Mouse (Mus musculus) CH12.LX (cell line): ENCODE data around the gene Tgm3. TPM values are rescaled to one million over a fixed set of nuclear protein-coding genes. Genes with fewer than 3 reads are reported as not detected.

Experiments used
- DNase-seq: peaks from one replicate; pipeline ENCODE4 v3.0.0-alpha.2; 2013; ENCODE audit errors: extremely low read depth
- H3K27ac ChIP-seq: 2 replicates; pipeline ENCODE4 v1.5.1; 2012; ENCODE audit warnings: low read depth, mild to moderate bottlenecking, control low read depth, moderate library complexity; ENCODE audit not compliant: insufficient read depth
- H3K27me3 ChIP-seq: replicated peaks from 2 replicates; pipeline ENCODE3; 2012; ENCODE audit warnings: inconsistent platforms
- H3K36me3 ChIP-seq, 2 experiments: replicated peaks in 1 of 2; 2 replicates each; pipeline versions ENCODE3 to v1.6.1; 2012; ENCODE audit warnings: inconsistent platforms in 1 of 2, low read length in 1 of 2, mild to moderate bottlenecking in 1 of 2, mixed read lengths in 1 of 2, moderate library complexity in 1 of 2; ENCODE audit not compliant: control insufficient read depth in 1 of 2, insufficient read depth in 1 of 2
- H3K4me1 ChIP-seq, 2 experiments: 2 replicates each; pipeline ENCODE4 v1.6.1; 2012; ENCODE audit warnings: inconsistent platforms in 1 of 2, moderate library complexity in 1 of 2; ENCODE audit not compliant: insufficient read depth in 2 of 2, control insufficient read depth in 1 of 2
- H3K4me2 ChIP-seq: 2 replicates; pipeline ENCODE4 v1.6.1; 2012; ENCODE audit warnings: low read depth, mild to moderate bottlenecking, control low read depth; ENCODE audit not compliant: poor library complexity, insufficient read depth, severe bottlenecking
- H3K4me3 ChIP-seq, 3 experiments: fragments of 150-350 bp in 1 of 3; sonication (generic) in 1 of 3; replicated peaks in 1 of 3; 2 replicates each; pipeline versions ENCODE3 to v1.5.1; 2011 to 2012; ENCODE audit warnings: low read depth in 2 of 3, low read length in 2 of 3, mild to moderate bottlenecking in 2 of 3, moderate library complexity in 2 of 3, control low read depth in 1 of 3, improper control_type of control experiment in 1 of 3, inconsistent platforms in 1 of 3, mixed read lengths in 1 of 3; ENCODE audit not compliant: poor library complexity in 1 of 3
- H3K79me2 ChIP-seq: replicated peaks from 2 replicates; pipeline ENCODE4 v1.6.1; 2012; ENCODE audit warnings: mild to moderate bottlenecking, moderate library complexity; ENCODE audit not compliant: control insufficient read depth, poor library complexity, insufficient read depth, severe bottlenecking; ENCODE audit errors: extremely low read depth
- H3K9ac ChIP-seq: 2 replicates; pipeline ENCODE4 v1.6.1; 2012; ENCODE audit warnings: low read depth, mild to moderate bottlenecking, control low read depth, moderate library complexity; ENCODE audit not compliant: insufficient read depth
- H3K9me3 ChIP-seq: replicated peaks from 2 replicates; pipeline ENCODE3; 2012; ENCODE audit warnings: low read length, inconsistent platforms, mixed read lengths
- CHD2 ChIP-seq: IDR thresholded peaks from 2 replicates; pipeline ENCODE4 v1.6.1; 2011; ENCODE audit warnings: low read length, improper control_type of control experiment
- CTCF ChIP-seq, 2 experiments: IDR thresholded peaks in 1 of 2; conservative IDR thresholded peaks in 1 of 2; 2 replicates each; pipeline ENCODE4 v1.5.1; 2011 to 2012; ENCODE audit warnings: low read depth in 2 of 2, low read length in 2 of 2, improper control_type of control experiment in 1 of 2, inconsistent platforms in 1 of 2, mild to moderate bottlenecking in 1 of 2, moderate library complexity in 1 of 2
- E2F4 ChIP-seq: IDR thresholded peaks from 2 replicates; pipeline ENCODE4 v1.6.1; 2011; ENCODE audit warnings: low read depth, low read length, improper control_type of control experiment; ENCODE audit not compliant: insufficient replicate concordance
- HCFC1 ChIP-seq: IDR thresholded peaks from 2 replicates; pipeline ENCODE4 v1.6.1; 2012; ENCODE audit warnings: low read depth, mild to moderate bottlenecking, inconsistent platforms, low read length, improper control_type of control experiment
- IRF4 ChIP-seq: IDR thresholded peaks from 2 replicates; pipeline ENCODE4 v1.6.1; 2014; ENCODE audit warnings: low read depth, mild to moderate bottlenecking, inconsistent platforms, low read length, improper control_type of control experiment
- JUN ChIP-seq: IDR thresholded peaks from 2 replicates; pipeline ENCODE4 v1.6.1; 2011; ENCODE audit warnings: low read depth, mild to moderate bottlenecking, low read length, improper control_type of control experiment, moderate library complexity; ENCODE audit not compliant: insufficient read depth
- JUND ChIP-seq: conservative IDR thresholded peaks from 2 replicates; pipeline ENCODE4 v1.6.1; 2011; ENCODE audit warnings: low read depth, low read length, improper control_type of control experiment
- KAT2A ChIP-seq: IDR thresholded peaks from 2 replicates; pipeline ENCODE4 v1.6.1; 2012; ENCODE audit warnings: low read length, improper control_type of control experiment, inconsistent platforms; ENCODE audit not compliant: insufficient replicate concordance
- MAX ChIP-seq: IDR thresholded peaks from 2 replicates; pipeline ENCODE4 v1.6.1; 2011; ENCODE audit warnings: low read length, improper control_type of control experiment
- MYC ChIP-seq: IDR thresholded peaks from 2 replicates; pipeline ENCODE4 v1.6.1; 2011; ENCODE audit warnings: low read depth, mild to moderate bottlenecking, improper control_type of control experiment, low read length
- NELFE ChIP-seq: IDR thresholded peaks from 2 replicates; pipeline ENCODE4 v1.6.1; 2011; ENCODE audit warnings: low read depth, low read length, improper control_type of control experiment
- POLR2A ChIP-seq: IDR thresholded peaks from 2 replicates; pipeline ENCODE4 v1.6.1; 2011; ENCODE audit warnings: low read depth, mild to moderate bottlenecking, improper control_type of control experiment, low read length
- POLR2AphosphoS2 ChIP-seq: IDR thresholded peaks from 2 replicates; pipeline ENCODE4 v1.6.1; 2011; ENCODE audit warnings: low read depth, low read length, improper control_type of control experiment
- RAD21 ChIP-seq: IDR thresholded peaks from 2 replicates; pipeline ENCODE4 v1.6.1; 2011; ENCODE audit warnings: low read depth, mild to moderate bottlenecking, low read length, improper control_type of control experiment, moderate library complexity
- RCOR1 ChIP-seq: conservative IDR thresholded peaks from 2 replicates; pipeline ENCODE4 v1.6.1; 2012; ENCODE audit warnings: low read depth, mild to moderate bottlenecking, inconsistent platforms, low read length, improper control_type of control experiment
- SMC3 ChIP-seq: IDR thresholded peaks from 2 replicates; pipeline ENCODE4 v1.6.1; 2011; ENCODE audit warnings: low read depth, low read length, improper control_type of control experiment
- TBP ChIP-seq: conservative IDR thresholded peaks from 2 replicates; pipeline ENCODE4 v1.6.1; 2011; ENCODE audit warnings: low read depth, low read length, improper control_type of control experiment
- USF1 ChIP-seq: IDR thresholded peaks from 2 replicates; pipeline ENCODE4 v1.6.1; 2014; ENCODE audit warnings: low read depth, mild to moderate bottlenecking, inconsistent platforms, low read length, improper control_type of control experiment
- ZC3H11A ChIP-seq: IDR thresholded peaks from 2 replicates; pipeline ENCODE4 v1.6.1; 2012; ENCODE audit warnings: low read depth, mild to moderate bottlenecking, inconsistent platforms, low read length, improper control_type of control experiment
- ZKSCAN1 ChIP-seq: IDR thresholded peaks from 2 replicates; pipeline ENCODE4 v1.6.1; 2012; ENCODE audit warnings: low read depth, inconsistent platforms, low read length, improper control_type of control experiment, borderline replicate concordance
- ZMIZ1 ChIP-seq: IDR thresholded peaks from 2 replicates; pipeline ENCODE4 v1.6.1; 2012; ENCODE audit warnings: low read depth, mild to moderate bottlenecking, inconsistent platforms, low read length, improper control_type of control experiment
- dilution Hi-C: fragments of 300-500 bp; cut with MboI; formaldehyde crosslinking; loops from 2 replicates; pipeline ENCODE4 v1.14.3; 2020; ENCODE audit warnings: low sequenced_read_pairs; ENCODE audit not compliant: extremely low pct_unique_long_range_greater_than_20kb, extremely low pct_ligation_motif_present
- in situ Hi-C: fragments of 300-500 bp; cut with MboI; formaldehyde crosslinking; loops from 3 replicates; pipeline ENCODE4 v1.14.3; 2019; ENCODE audit warnings: low sequenced_read_pairs, low pct_ligation_motif_present, low pct_unique_long_range_greater_than_20kb, mixed read lengths
- polyA plus RNA-seq: library from polyadenylated mRNA; unstranded; fragments of >175 nt; gene quantifications from 2 replicates; pipeline ENCODE4 v1.2.1, GENCODE M21; 2012; ENCODE audit warnings: low read depth; ENCODE audit not compliant: insufficient read length
- total RNA-seq, 2 experiments: library from RNA; depleted of rRNA; stranded (reverse); fragments of 300-350 nt in 1 of 2; fragments of >200 nt in 1 of 2; gene quantifications; 2 replicates each; pipeline ENCODE4 v1.2.3; 2012 to 2014

The Tgm3 gene
- total and polyA plus RNA-seq, 3 experiments, result not detected

GRCm38 (mm10) chr2:130018084-130018483 lies 5.9 kb downstream of the Tgm3 start:
- no peak overlapping the region for H3K9ac ChIP-seq
- H3K27me3 ChIP-seq, result peaks cover 15% of the 10 kb centered on the region
- H3K4me3 ChIP-seq, result no peak overlapping the region
- TF ChIP-seq TBP (no peak), CHD2 (no peak), KAT2A (no peak), RCOR1 (no peak), POLR2AphosphoS2 (no peak), POLR2A (no peak), HCFC1 (no peak), ZKSCAN1 (no peak), NELFE (no peak), MYC (no peak), RAD21 (no peak), JUN (no peak), ZC3H11A (no peak), MAX (no peak)
- TF ChIP-seq, all 38 proteins: peak for 0
- no peak overlapping the region for H3K27ac ChIP-seq
- H3K79me2 ChIP-seq, result no peaks in the 10 kb centered on the region
- H3K4me1 ChIP-seq, result peaks cover 0 to 11% of the 10 kb centered on the region in 2 experiments; a peak in 1 of 4 replicates
- dilution Hi-C loops, result no loop called here
- DNase-seq, result no peak
- in situ Hi-C loops, result no loop called here
- H3K9me3 ChIP-seq, result no peaks in the 10 kb centered on the region
- H3K36me3 ChIP-seq, result no peaks in the 10 kb centered on the region
- H3K4me2 ChIP-seq, result no peak overlapping the region

DNA sequence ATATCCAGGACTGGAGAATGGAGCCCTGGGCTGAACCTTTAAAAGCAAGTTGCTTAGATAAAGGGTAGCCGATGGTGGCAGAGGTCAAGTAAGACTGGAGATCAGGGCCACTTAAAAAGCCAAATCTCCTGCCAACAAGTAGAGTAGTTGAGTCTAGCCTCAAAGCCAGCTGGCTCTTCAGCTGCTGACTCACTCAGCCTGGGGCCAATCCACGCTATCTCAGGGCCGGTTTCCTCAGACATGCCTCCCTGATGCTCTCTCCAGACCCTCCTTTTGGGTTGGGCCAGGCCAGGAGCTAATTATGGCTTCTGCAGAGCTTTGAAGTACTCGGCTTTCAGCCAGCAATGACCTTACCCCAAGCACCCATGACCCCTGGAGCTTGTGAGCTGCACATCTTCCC lies 15.7 kb downstream of the Tgm3 start:
- H3K9me3 ChIP-seq, result no peaks in the 10 kb centered on the region
- no peaks in the 10 kb centered on the region for H3K79me2 ChIP-seq
- H3K4me2 ChIP-seq, result no peak overlapping the region
- in situ Hi-C loops, result no loop called here
- H3K4me1 ChIP-seq, result peaks cover 7 to 21% of the 10 kb centered on the region in 2 experiments
- peaks cover 21% of the 10 kb centered on the region for H3K27me3 ChIP-seq
- DNase-seq, result no peak
- no peak overlapping the region for H3K27ac ChIP-seq
- dilution Hi-C loops, result no loop called here
- H3K36me3 ChIP-seq, result no peaks in the 10 kb centered on the region
- TF ChIP-seq CTCF (conservative IDR thresholded peaks at IDR 0.05 in 1 of 2, IDR thresholded peaks at IDR 0.05 in 1 of 2; ENCODE audit: low read depth in 2 of 2, low read length in 2 of 2) (no peak), MAX (no peak), HCFC1 (no peak), JUND (no peak), ZKSCAN1 (no peak), RCOR1 (no peak), KAT2A (no peak), E2F4 (no peak), USF1 (no peak), IRF4 (no peak), POLR2A (no peak), ZMIZ1 (no peak), NELFE (no peak), SMC3 (no peak)
- no peak overlapping the region for H3K4me3 ChIP-seq
- H3K9ac ChIP-seq, result no peak overlapping the region
